Mouse (Mus musculus): ENCODE measurements around the gene Lyve1.

Gene Lyve1

GRCm38 (mm10) chr7:110808962-110809361, 54.1 kb downstream of the Lyve1 start:
- no peak for DNase-seq

DNA sequence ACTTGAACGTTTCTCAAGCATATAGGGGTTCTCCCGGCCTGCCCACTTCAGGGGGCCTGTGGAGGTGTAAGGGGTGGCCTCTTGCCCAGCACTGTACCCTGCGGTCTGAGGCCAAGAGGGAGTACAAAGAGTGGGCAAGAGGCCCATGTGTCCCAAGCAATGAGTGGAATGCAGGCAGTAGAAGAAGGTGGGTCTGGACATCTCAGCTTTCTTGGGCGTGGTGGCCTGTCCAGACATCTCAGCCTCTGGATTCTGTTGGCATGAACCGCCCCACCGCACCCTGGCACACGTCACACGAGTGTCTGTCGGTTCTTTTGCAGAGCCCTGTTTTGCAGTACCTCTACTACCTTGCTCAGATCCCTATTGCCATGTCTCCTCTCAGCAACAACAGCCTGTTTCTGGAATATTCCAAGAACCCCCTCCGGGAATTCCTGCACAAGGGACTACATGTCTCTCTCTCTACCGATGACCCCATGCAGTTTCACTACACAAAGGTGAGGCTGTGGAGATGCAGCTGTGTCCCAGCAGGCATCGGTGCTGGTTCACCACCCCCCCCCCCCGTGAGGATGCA, 55.5 kb downstream of the Lyve1 start:
- peak in 1 of 2 experiments; percentile 59 for DNase-seq

- peak; percentile 64 to 78 for DNase-seq
These were observed 58.8 kb downstream of the Lyve1 start for GRCm38 (mm10) chr7:110804266-110804665.

- DNase-seq, result no peak
These were observed 59.9 kb downstream of the Lyve1 start for GRCm38 (mm10) chr7:110803131-110803530.

- peak; percentile 81 to 83 for DNase-seq
These were observed 62.0 kb downstream of the Lyve1 start for GRCm38 (mm10) chr7:110801028-110801427.

All from lung, adult 18-20 months (tissue).